Mouse (Mus musculus) hindbrain, embryonic 14.5 days (tissue): Measurements from ENCODE around the gene Coasy. TPM values are rescaled to one million over a fixed set of nuclear protein-coding genes. Genes with fewer than 3 reads are reported as not detected.

ENCODE experiments used
- ATAC-seq: fragments of 200-750 bp; cut with Nextera tagmentation; 2 replicates; pipeline ENCODE4 v1.8.0; 2017; ENCODE audit warnings: moderate number of reproducible peaks, mild to moderate bottlenecking, moderate TSS enrichment, moderate library complexity; ENCODE audit not compliant: low FRiP score
- DNase-seq: peaks from one replicate; pipeline ENCODE4 v3.0.0-alpha.2; 2015; ENCODE audit warnings: low spot score
- H3K27ac ChIP-seq: fragments of 300-500 bp; sonication (generic); 2 replicates; pipeline ENCODE4 v1.5.1; 2014; ENCODE audit warnings: mild to moderate bottlenecking, moderate library complexity
- H3K27me3 ChIP-seq: fragments of 300-500 bp; sonication (generic); 2 replicates; pipeline ENCODE4 v1.6.1; 2014; ENCODE audit warnings: mild to moderate bottlenecking, low read length, mixed read lengths; ENCODE audit not compliant: control insufficient read depth, insufficient read depth
- H3K36me3 ChIP-seq: fragments of 300-500 bp; sonication (generic); replicated peaks from 2 replicates; pipeline ENCODE4 v1.6.1; 2014; ENCODE audit not compliant: control insufficient read depth, insufficient read depth
- H3K4me1 ChIP-seq: fragments of 300-500 bp; sonication (generic); replicated peaks from 2 replicates; pipeline ENCODE4 v1.6.1; 2014; ENCODE audit warnings: antibody characterized with exemption, low read length, mixed read lengths; ENCODE audit not compliant: control insufficient read depth, insufficient read depth
- H3K4me2 ChIP-seq: fragments of 300-500 bp; sonication (generic); replicated peaks from 2 replicates; pipeline ENCODE4 v1.6.1; 2014; ENCODE audit warnings: mild to moderate bottlenecking, moderate library complexity
- H3K4me3 ChIP-seq: fragments of 300-500 bp; sonication (generic); replicated peaks from 2 replicates; pipeline ENCODE4 v1.5.1; 2014; ENCODE audit warnings: mild to moderate bottlenecking, low read length
- H3K9ac ChIP-seq: fragments of 300-500 bp; sonication (generic); 2 replicates; pipeline ENCODE4 v1.6.1; 2014
- H3K9me3 ChIP-seq: fragments of 300-500 bp; sonication (generic); 2 replicates; pipeline ENCODE4 v1.6.1; 2016; ENCODE audit warnings: low read length; ENCODE audit not compliant: control insufficient read depth
- WGBS: fragments of 180-500 bp; shearing (Covaris S2); extraction: QIAGEN DNeasy Blood & Tissue Kit; methylation state at CpG from one replicate; pipeline ENCODE4 v1.1.7; 2014; 5-methylcytosine and 5-hydroxymethylcytosine counted together
- polyA plus RNA-seq: library from polyadenylated mRNA; unstranded; fragments of >200 nt; fragmentation: Nextera tagmentation; extraction: Ambion mirVana; gene quantifications from 2 replicates; pipeline ENCODE4 v1.2.1, GENCODE M21; 2014

Coasy gene
- polyA plus RNA-seq, 1 experiment from 2014 or later: 37.2 TPM

DNA sequence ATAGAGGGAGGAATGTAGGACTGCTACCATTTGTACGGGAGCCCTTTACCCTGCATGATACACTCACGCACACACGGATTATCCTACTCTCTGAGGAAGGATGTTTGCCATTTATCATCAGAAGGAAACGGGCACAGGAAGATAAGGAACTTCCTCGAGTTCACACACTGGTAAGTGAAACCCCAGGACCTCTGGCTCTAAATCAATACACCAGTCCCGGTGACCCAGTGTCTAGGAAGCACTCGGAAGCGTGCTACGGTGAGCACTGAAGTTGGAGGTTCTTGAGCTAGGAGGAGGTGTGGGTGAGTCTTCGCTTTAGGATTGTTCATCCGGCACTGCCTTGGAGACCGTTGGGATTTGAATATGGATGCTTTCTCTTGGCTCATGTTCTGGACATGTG lies 50.7 kb downstream of the Coasy start:
- DNase-seq (no peak), ATAC-seq (no peak)
- no peaks in the 10 kb centered on the region for H3K9me3 ChIP-seq
- no peak overlapping the region for H3K4me2 ChIP-seq
- H3K36me3 ChIP-seq: no peaks in the 10 kb centered on the region
- no peak overlapping the region for H3K9ac ChIP-seq
- H3K4me3 ChIP-seq: no peak overlapping the region
- no peaks in the 10 kb centered on the region for H3K27me3 ChIP-seq
- no peak overlapping the region for H3K27ac ChIP-seq
- H3K4me1 ChIP-seq: no peaks in the 10 kb centered on the region
- 85% methylated on average over 12 of the region's 12 CpGs for WGBS

DNA sequence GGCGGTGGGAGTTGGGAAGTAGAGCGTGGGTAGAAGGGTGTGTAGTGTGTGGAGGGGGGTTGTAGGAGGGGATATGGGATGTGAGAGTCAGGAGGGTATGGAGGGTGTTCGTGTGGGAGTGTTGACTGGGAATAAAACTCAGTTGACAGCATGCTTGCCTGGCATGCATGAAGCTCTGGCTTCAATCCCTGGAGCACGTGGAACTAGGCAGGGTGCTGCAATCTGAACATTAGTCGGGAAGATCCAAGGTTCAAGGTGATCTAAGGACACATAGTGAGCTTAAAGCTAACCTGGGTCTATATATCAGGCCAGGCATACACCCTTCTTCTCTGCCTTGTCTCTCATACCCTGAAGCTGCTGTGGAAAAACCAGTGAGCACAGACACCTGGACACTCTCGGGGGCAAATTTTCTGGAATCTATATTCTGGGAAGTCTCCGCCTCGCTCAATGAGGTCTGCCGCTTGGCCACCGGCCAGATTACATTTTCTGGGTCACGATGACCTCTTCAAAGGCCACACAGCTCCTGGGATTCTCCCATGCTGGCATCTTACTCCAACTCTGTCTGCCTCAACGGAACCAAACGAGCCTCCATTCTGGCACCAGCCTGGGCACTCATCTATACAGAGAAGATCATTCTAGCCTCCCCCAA lies 52.0 kb downstream of the Coasy start:
- no peak for ATAC-seq

More for the DNA sequence above, 52.0 kb downstream of the Coasy start:
- no peaks in the 10 kb centered on the region for H3K36me3 ChIP-seq
- no peak overlapping the region for H3K4me2 ChIP-seq
- no peak overlapping the region for H3K4me3 ChIP-seq
- no peak for DNase-seq
- no peaks in the 10 kb centered on the region for H3K9me3 ChIP-seq
- no peaks in the 10 kb centered on the region for H3K4me1 ChIP-seq
- no peak overlapping the region for H3K27ac ChIP-seq
- H3K9ac ChIP-seq: no peak overlapping the region
- H3K27me3 ChIP-seq: no peaks in the 10 kb centered on the region
- WGBS: 81% methylated on average over 13 of the region's 13 CpGs

Other genes with a start within 250 kb of the Coasy start
- 19.0 and 19.8 TPM in 2 replicates for gene Stat5b, start 231.8 kb upstream of the Coasy start, polyA plus RNA-seq
- 1.4 and 1.7 TPM in 2 replicates for gene Stat5a, start 223.2 kb upstream of the Coasy start, polyA plus RNA-seq
- gene Stat3, start 143.0 kb upstream of the Coasy start, polyA plus RNA-seq: 49.1 and 50.6 TPM in 2 replicates
- 20.1 and 21.1 TPM in 2 replicates for gene Cavin1, start 111.7 kb upstream of the Coasy start, polyA plus RNA-seq
- 143 and 152 TPM in 2 replicates for gene Atp6v0a1, start 73.1 kb upstream of the Coasy start, polyA plus RNA-seq
- 10.2 and 11.3 TPM in 2 replicates for gene Naglu, start 12.6 kb upstream of the Coasy start, polyA plus RNA-seq
- gene Hsd17b1, start 4.2 kb upstream of the Coasy start, polyA plus RNA-seq: 0.31 TPM in 1 of 2 replicates, not detected in the other
- 84.0 and 86.6 TPM in 2 replicates for gene Mlx, start 4.7 kb downstream of the Coasy start, polyA plus RNA-seq
- 16.4 and 20.7 TPM in 2 replicates for gene Psmc3ip, start 12.9 kb downstream of the Coasy start, polyA plus RNA-seq
- gene Retreg3, start 37.3 kb downstream of the Coasy start, polyA plus RNA-seq: 13.0 and 14.2 TPM in 2 replicates
- gene Tubg1, start 37.4 kb downstream of the Coasy start, polyA plus RNA-seq: 64.0 and 64.1 TPM in 2 replicates
- gene Tubg2, start 73.3 kb downstream of the Coasy start, polyA plus RNA-seq: 48.6 and 50.6 TPM in 2 replicates
- 6.0 and 6.5 TPM in 2 replicates for gene Cntnap1, start 88.0 kb downstream of the Coasy start, polyA plus RNA-seq
- 7.7 and 9.5 TPM in 2 replicates for gene Plekhh3, start 88.8 kb downstream of the Coasy start, polyA plus RNA-seq
- 0.23 and 0.25 TPM in 2 replicates for gene Ccr10, start 92.9 kb downstream of the Coasy start, polyA plus RNA-seq
- gene Ezh1, start 143.9 kb downstream of the Coasy start, polyA plus RNA-seq: 26.9 and 37.2 TPM in 2 replicates
- gene Ramp2, start 163.5 kb downstream of the Coasy start, polyA plus RNA-seq: 102 and 117 TPM in 2 replicates
- gene Vps25, start 171.1 kb downstream of the Coasy start, polyA plus RNA-seq: 122 and 133 TPM in 2 replicates
- gene Wnk4, start 178.0 kb downstream of the Coasy start, polyA plus RNA-seq: 5.3 and 6.0 TPM in 2 replicates
- 0.42 and 0.91 TPM in 2 replicates for gene Cntd1, start 196.4 kb downstream of the Coasy start, polyA plus RNA-seq
- gene Coa3, start 196.5 kb downstream of the Coasy start, polyA plus RNA-seq: 242 and 256 TPM in 2 replicates
- gene Becn1, start 219.7 kb downstream of the Coasy start, polyA plus RNA-seq: 172 and 176 TPM in 2 replicates
- gene Psme3, start 233.6 kb downstream of the Coasy start, polyA plus RNA-seq: 89.7 and 97.3 TPM in 2 replicates
- 1.3 and 1.6 TPM in 2 replicates for gene Aoc2, start 242.5 kb downstream of the Coasy start, polyA plus RNA-seq
- 0.21 and 0.28 TPM in 2 replicates for gene Aoc3, start 248.0 kb downstream of the Coasy start, polyA plus RNA-seq